Mouse (Mus musculus): ENCODE results near the gene Dclre1b. TPM values are rescaled to one million over a fixed set of nuclear protein-coding genes. Genes with fewer than 3 reads are reported as not detected.

Gene Dclre1b
- polyA plus RNA-seq, 1 experiment from 2014 or later = 16.3 TPM

DNA sequence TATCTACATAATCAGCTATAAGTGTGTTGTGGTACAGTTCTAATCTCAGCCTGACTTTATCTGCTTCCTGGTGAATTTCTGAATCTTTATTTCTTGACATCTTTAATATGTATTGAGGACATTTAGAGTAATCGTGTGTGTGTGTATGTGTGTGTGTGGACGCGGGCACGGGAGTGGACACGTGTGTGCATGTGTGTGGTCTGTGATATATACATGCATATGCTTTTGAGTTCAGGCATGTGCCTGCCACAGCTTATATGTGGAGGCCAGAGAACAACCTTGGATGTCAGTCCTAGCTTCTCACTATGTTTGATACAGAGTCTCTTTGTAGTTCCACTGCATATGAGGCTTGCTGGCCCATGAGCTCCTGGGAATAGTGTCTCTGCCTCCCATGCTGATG is 27.2 kb upstream of the Dclre1b start:
- Histone ChIP-seq H3K36me3 (ENCODE audit: control insufficient read depth, insufficient read depth, low read length) (no peaks in the 10 kb centered on the region), H3K4me1 (replicated peaks; ENCODE audit: control insufficient read depth, insufficient read depth) (no peaks in the 10 kb centered on the region), H3K9me3 (ENCODE audit: control insufficient read depth, low read length) (no peaks in the 10 kb centered on the region), H3K4me2 (replicated peaks; ENCODE audit: low read depth) (no peak overlapping the region), H3K27me3 (ENCODE audit: control insufficient read depth, insufficient read depth, low read length) (no peaks in the 10 kb centered on the region), H3K27ac (replicated peaks) (no peak overlapping the region), H3K9ac (ENCODE audit: low read length) (no peak overlapping the region), H3K4me3 (ENCODE audit: low read depth, low read length) (no peak overlapping the region)
- TF ChIP-seq CTCF (IDR thresholded peaks at IDR 0.05; ENCODE audit: low read depth) (no peak), EP300 (optimal IDR thresholded peaks at IDR 0.05) (no peak)
- ATAC-seq (ENCODE audit: low FRiP score, low TSS enrichment) = no peak
- WGBS = 94% methylated on average over 5 of the region's 5 CpGs
- no peak for DNase-seq (ENCODE audit: low spot score)

DNA sequence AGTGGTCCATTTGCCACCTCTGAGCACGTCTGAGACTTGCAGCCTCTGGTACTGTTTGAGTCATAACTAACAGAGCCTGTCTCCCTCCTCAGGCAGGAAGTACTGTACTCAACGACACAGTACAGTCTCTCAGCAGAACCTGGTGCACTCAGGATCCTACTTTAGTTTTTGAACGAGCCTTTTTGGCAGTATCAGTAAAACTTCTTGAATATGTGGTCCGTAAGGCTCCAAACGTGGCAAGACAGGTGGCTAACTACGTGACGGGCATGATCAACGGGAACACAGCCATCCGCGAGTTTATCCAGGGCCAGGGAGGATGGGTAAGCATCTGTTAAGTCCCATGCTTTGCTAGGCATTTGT is 26.7 kb upstream of the Dclre1b start:
- H3K9ac ChIP-seq (ENCODE audit: low read length) = no peak overlapping the region
- H3K36me3 ChIP-seq (ENCODE audit: control insufficient read depth, insufficient read depth, low read length) = no peaks in the 10 kb centered on the region
- 74% methylated on average over 10 of the region's 10 CpGs for WGBS
- TF ChIP-seq CTCF (IDR thresholded peaks at IDR 0.05; ENCODE audit: low read depth) = no peak
- ATAC-seq (ENCODE audit: low FRiP score, low TSS enrichment) (no peak), DNase-seq (ENCODE audit: low spot score) (no peak)
- H3K27ac ChIP-seq (replicated peaks) = no peak overlapping the region
- H3K4me3 ChIP-seq (ENCODE audit: low read depth, low read length) = no peak overlapping the region
- no peaks in the 10 kb centered on the region for H3K4me1 ChIP-seq (replicated peaks; ENCODE audit: control insufficient read depth, insufficient read depth)
- H3K9me3 ChIP-seq (ENCODE audit: control insufficient read depth, low read length) = no peaks in the 10 kb centered on the region
- no peak overlapping the region for H3K4me2 ChIP-seq (replicated peaks; ENCODE audit: low read depth)
- no peaks in the 10 kb centered on the region for H3K27me3 ChIP-seq (ENCODE audit: control insufficient read depth, insufficient read depth, low read length)

DNA sequence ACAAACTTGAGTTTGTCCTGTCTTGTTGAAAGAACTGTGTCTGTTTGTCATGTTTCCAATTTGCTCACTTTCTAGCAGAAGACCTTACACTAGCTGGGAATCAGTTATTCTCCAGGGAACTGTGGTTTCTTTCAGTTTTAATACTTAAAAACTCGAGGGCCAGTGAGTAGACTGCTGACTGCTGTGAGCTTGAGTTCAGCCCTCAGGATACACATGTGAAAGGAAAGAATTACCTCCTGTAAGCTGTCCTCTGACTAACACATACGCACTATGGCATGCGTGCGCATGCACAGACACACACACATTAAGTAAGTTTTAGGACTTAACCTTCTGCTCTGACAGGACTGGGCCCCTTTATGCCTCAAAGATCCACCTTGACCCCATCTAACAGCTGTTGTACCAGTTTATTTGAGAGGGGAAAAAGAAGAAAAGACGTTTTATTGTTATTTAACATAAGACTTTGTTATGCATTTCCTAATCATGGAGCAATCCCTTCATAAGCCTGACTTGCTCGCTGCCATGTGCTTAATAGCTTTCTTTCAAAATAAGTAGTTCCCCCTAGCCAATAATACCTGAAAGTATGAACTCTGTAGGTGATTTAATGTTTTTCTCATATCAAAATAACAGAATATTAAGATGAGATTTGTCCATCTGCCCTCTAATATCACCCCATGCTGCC is 26.2 kb upstream of the Dclre1b start:
- H3K9me3 ChIP-seq (ENCODE audit: control insufficient read depth, low read length) = no peaks in the 10 kb centered on the region
- H3K4me2 ChIP-seq (replicated peaks; ENCODE audit: low read depth) = no peak overlapping the region
- no peak for ATAC-seq (ENCODE audit: low FRiP score, low TSS enrichment)
- 63% methylated on average over 6 of the region's 6 CpGs for WGBS
- TF ChIP-seq CTCF (IDR thresholded peaks at IDR 0.05; ENCODE audit: low read depth) (no peak), EP300 (optimal IDR thresholded peaks at IDR 0.05) (no peak)
- no peak overlapping the region for H3K9ac ChIP-seq (ENCODE audit: low read length)
- H3K27ac ChIP-seq (replicated peaks) = no peak overlapping the region
- H3K4me1 ChIP-seq (replicated peaks; ENCODE audit: control insufficient read depth, insufficient read depth) = no peaks in the 10 kb centered on the region
- no peak for DNase-seq (ENCODE audit: low spot score)
- no peak overlapping the region for H3K4me3 ChIP-seq (ENCODE audit: low read depth, low read length)
- H3K36me3 ChIP-seq (ENCODE audit: control insufficient read depth, insufficient read depth, low read length) = no peaks in the 10 kb centered on the region
- H3K27me3 ChIP-seq (ENCODE audit: control insufficient read depth, insufficient read depth, low read length) = no peaks in the 10 kb centered on the region

DNA sequence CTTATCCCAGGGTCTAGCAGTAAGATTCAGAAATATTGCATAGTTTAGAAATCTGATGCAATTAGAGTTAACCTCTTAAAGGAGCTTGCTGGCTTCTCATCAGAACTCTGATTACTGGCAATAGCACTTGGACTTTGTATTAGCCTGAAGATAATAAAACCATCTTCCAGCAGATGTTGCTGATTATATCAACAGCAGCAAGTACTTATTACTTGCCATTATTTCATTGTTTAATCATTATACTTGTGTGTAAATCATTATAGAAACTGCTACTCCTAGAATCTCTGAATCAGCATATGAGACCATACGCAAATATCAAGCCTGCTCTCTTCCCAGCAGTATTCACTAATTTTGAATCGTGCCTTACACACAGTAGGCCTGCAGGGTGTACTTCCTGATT is 24.8 kb upstream of the Dclre1b start:
- Histone ChIP-seq H3K4me3 (ENCODE audit: low read depth, low read length) (no peak overlapping the region), H3K9me3 (ENCODE audit: control insufficient read depth, low read length) (no peaks in the 10 kb centered on the region), H3K27ac (replicated peaks) (no peak overlapping the region), H3K36me3 (ENCODE audit: control insufficient read depth, insufficient read depth, low read length) (no peaks in the 10 kb centered on the region), H3K9ac (ENCODE audit: low read length) (no peak overlapping the region), H3K4me2 (replicated peaks; ENCODE audit: low read depth) (no peak overlapping the region), H3K27me3 (ENCODE audit: control insufficient read depth, insufficient read depth, low read length) (no peaks in the 10 kb centered on the region), H3K4me1 (replicated peaks; ENCODE audit: control insufficient read depth, insufficient read depth) (no peaks in the 10 kb centered on the region)
- TF ChIP-seq CTCF (IDR thresholded peaks at IDR 0.05; ENCODE audit: low read depth) (no peak), EP300 (optimal IDR thresholded peaks at IDR 0.05) (no peak)
- ATAC-seq (ENCODE audit: low FRiP score, low TSS enrichment) = no peak
- no peak for DNase-seq (ENCODE audit: low spot score)
- WGBS = 84% methylated on average over 2 of the region's 2 CpGs

DNA sequence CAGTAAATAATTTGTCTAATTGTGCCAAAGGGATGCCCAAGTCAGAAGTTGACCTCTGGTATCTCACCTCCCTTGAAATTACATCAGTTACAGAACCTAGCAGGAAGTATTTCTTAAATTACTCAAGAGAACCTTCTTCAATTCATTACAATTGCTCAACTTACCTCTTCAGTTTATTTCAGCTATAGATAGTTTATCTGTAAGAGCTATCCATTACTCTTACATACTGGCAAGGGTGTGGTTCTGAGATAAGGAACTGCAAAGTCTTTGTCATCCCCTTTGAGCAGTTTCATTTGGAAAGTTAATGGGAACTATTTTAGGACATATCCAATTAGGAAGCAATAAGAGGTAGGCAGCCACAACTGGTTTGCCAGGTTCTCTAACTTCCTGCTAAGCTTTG is 23.2 kb upstream of the Dclre1b start, which contains the start of gene Bcl2l15:
Gene Bcl2l15, plus strand, starts transcription at position 176 of the 400 bp plus-strand sequence.
- no peaks in the 10 kb centered on the region for H3K36me3 ChIP-seq (ENCODE audit: control insufficient read depth, insufficient read depth, low read length)
- H3K9me3 ChIP-seq (ENCODE audit: control insufficient read depth, low read length) = no peaks in the 10 kb centered on the region
- H3K4me2 ChIP-seq (replicated peaks; ENCODE audit: low read depth) = no peak within 1 kb of the TSS
- H3K4me1 ChIP-seq (replicated peaks; ENCODE audit: control insufficient read depth, insufficient read depth) = no peaks in the 10 kb centered on the region
- ATAC-seq (ENCODE audit: low FRiP score, low TSS enrichment) = no peak
- H3K27me3 ChIP-seq (ENCODE audit: control insufficient read depth, insufficient read depth, low read length) = no peaks in the 10 kb centered on the region
- no peak within 1 kb of the TSS for H3K9ac ChIP-seq (ENCODE audit: low read length)
- no peak for DNase-seq (ENCODE audit: low spot score)
- no peak within 1 kb of the TSS for H3K4me3 ChIP-seq (ENCODE audit: low read depth, low read length)
- no peak for TF ChIP-seq CTCF (IDR thresholded peaks at IDR 0.05; ENCODE audit: low read depth)
- TF ChIP-seq EP300 (optimal IDR thresholded peaks at IDR 0.05) = no peak
- H3K27ac ChIP-seq (replicated peaks) = no peak within 1 kb of the TSS

DNA sequence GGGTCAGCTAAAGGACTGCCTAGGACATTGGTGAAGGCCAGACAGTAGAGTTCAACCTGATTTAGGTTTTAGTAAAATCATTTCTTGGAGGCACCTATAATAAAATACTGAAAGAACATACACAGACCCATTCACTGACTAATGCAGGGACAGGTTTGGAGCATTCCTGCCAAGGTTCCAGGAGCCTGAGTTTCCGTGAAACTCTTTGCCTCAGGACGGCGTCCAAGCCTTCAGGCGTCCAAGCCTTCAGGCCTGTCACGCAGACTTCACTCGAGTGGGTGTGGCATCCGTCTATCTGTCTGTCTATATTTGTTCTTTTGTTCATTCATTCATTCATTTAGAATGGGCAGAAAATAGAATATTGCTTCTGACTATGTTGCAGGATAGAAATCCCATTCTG is 21.9 kb upstream of the Dclre1b start:
- Histone ChIP-seq H3K4me1 (replicated peaks; ENCODE audit: control insufficient read depth, insufficient read depth) (no peaks in the 10 kb centered on the region), H3K4me3 (ENCODE audit: low read depth, low read length) (no peak overlapping the region), H3K27me3 (ENCODE audit: control insufficient read depth, insufficient read depth, low read length) (no peaks in the 10 kb centered on the region), H3K9ac (ENCODE audit: low read length) (no peak overlapping the region), H3K9me3 (ENCODE audit: control insufficient read depth, low read length) (no peaks in the 10 kb centered on the region), H3K4me2 (replicated peaks; ENCODE audit: low read depth) (no peak overlapping the region), H3K27ac (replicated peaks) (no peak overlapping the region), H3K36me3 (ENCODE audit: control insufficient read depth, insufficient read depth, low read length) (no peaks in the 10 kb centered on the region)
- ATAC-seq (ENCODE audit: low FRiP score, low TSS enrichment) (no peak), DNase-seq (ENCODE audit: low spot score) (no peak)
- TF ChIP-seq EP300 (optimal IDR thresholded peaks at IDR 0.05) (no peak), CTCF (IDR thresholded peaks at IDR 0.05; ENCODE audit: low read depth) (no peak)
- 63% methylated on average over 7 of the region's 7 CpGs for WGBS

All from stomach, postnatal 0 days (tissue).